Comparison of ENCODE assay signal across 14 mouse cellular contexts in genomic region chr14:76487609-76488008, GRCm38 (mm10).
DNase-seq lines count a peak whose midpoint lies in the region; ATAC-seq and TF ChIP-seq lines count a peak whose summit lies in the region.
"Had no signal": no experiment of that assay in that cellular context is flagged by ENCODE, and none has a peak within 500 bp of the region (broad histone marks: within the 10 kb centered on the region; RNA-seq: fewer than 3 reads in every experiment).

No protein-coding gene starts in this region.

- TF ChIP-seq CTCF in liver, postnatal 0 days (IDR thresholded peaks at IDR 0.05; ENCODE audit: low read depth): no peak

- H3K27me3 ChIP-seq in heart, embryonic 10.5 days (ENCODE audit: insufficient read depth, poor library complexity, severe bottlenecking): no peaks in the 10 kb centered on the region
- no peaks in the 10 kb centered on the region for H3K27me3 ChIP-seq in liver, postnatal 0 days (ENCODE audit: insufficient read depth, low read length)
- no peaks in the 10 kb centered on the region for H3K27me3 ChIP-seq in liver, embryonic 12.5 days (replicated peaks)
- H3K27me3 ChIP-seq in limb, embryonic 10.5 days (ENCODE audit: low read depth, poor library complexity, severe bottlenecking): no peaks in the 10 kb centered on the region
- H3K27me3 ChIP-seq: forebrain, embryonic 12.5 days; lung, embryonic 15.5 days had no signal

- H3K4me1 ChIP-seq in heart, embryonic 10.5 days: peaks cover 25% of the 10 kb centered on the region
- H3K4me1 ChIP-seq in liver, postnatal 0 days (ENCODE audit: insufficient read depth): peaks cover 2% of the 10 kb centered on the region; the same call in 1 of the 2 replicates
- H3K4me1 ChIP-seq in liver, embryonic 12.5 days: peaks cover 7% of the 10 kb centered on the region; the same call in 1 of the 2 replicates
- peaks cover 40% of the 10 kb centered on the region for H3K4me1 ChIP-seq in limb, embryonic 10.5 days

- WGBS in heart, embryonic 10.5 days: 88% methylated on average over 16 of the region's 16 CpGs
- 75% methylated on average over 16 of the region's 16 CpGs for WGBS in liver, postnatal 0 days (ENCODE audit: insufficient replicate concordance)
- 79% methylated on average over 16 of the region's 16 CpGs for WGBS in liver, embryonic 12.5 days (ENCODE audit: insufficient replicate concordance)
- WGBS in limb, embryonic 10.5 days: 81% methylated on average over 16 of the region's 16 CpGs

- H3K9me3 ChIP-seq in heart, embryonic 10.5 days: no peaks in the 10 kb centered on the region
- no peaks in the 10 kb centered on the region for H3K9me3 ChIP-seq in liver, postnatal 0 days (ENCODE audit: low read length)
- no peaks in the 10 kb centered on the region for H3K9me3 ChIP-seq in liver, embryonic 12.5 days (replicated peaks)
- no peaks in the 10 kb centered on the region for H3K9me3 ChIP-seq in limb, embryonic 10.5 days (replicated peaks)
- H3K9me3 ChIP-seq: forebrain, embryonic 12.5 days; lung, embryonic 15.5 days had no signal

- H3K4me3 ChIP-seq in heart, embryonic 10.5 days: no peak overlapping the region
- no peak overlapping the region for H3K4me3 ChIP-seq in liver, postnatal 0 days (ENCODE audit: low read depth, low read length)
- H3K4me3 ChIP-seq in liver, embryonic 12.5 days: no peak overlapping the region
- peak overlapping the region; percentile 25; the same call in 1 of the 2 replicates for H3K4me3 ChIP-seq in limb, embryonic 10.5 days
- H3K4me3 ChIP-seq: forebrain, embryonic 12.5 days; heart, adult 2 months; lung, embryonic 15.5 days had no signal

- no peak for DNase-seq in heart, embryonic 10.5 days (ENCODE audit: low spot score)
- no peak for DNase-seq in heart, adult 9 months (ENCODE audit: low spot score in 2 of 2)
- no peak for DNase-seq in liver, postnatal 0 days
- DNase-seq in R1 (ENCODE audit: low read depth, low spot score): peak; percentile 49
- DNase-seq in limb, embryonic 10.5 days (ENCODE audit: low spot score): no peak
- DNase-seq in left cerebral cortex, adult 18-20 months (ENCODE audit: low spot score in 2 of 2): no peak
- no peak for DNase-seq in retina, embryonic 14.5 days (ENCODE audit: low spot score)
- DNase-seq: heart, adult 2 months; heart, postnatal 4 days; right cerebral cortex, adult 18-20 months; thymus, postnatal 36 days had no signal

- peak overlapping the region; percentile 7; the same call in 1 of the 2 replicates for H3K4me2 ChIP-seq in liver, postnatal 0 days (ENCODE audit: low read depth, low read length)
- no peak overlapping the region for H3K4me2 ChIP-seq in liver, embryonic 12.5 days
- H3K4me2 ChIP-seq: forebrain, embryonic 12.5 days; lung, embryonic 15.5 days had no signal

- no peak for TF ChIP-seq EP300 in liver, postnatal 0 days (IDR thresholded peaks at IDR 0.05; ENCODE audit: low read depth)

- H3K9ac ChIP-seq in liver, postnatal 0 days (replicated peaks): no peak overlapping the region; the same call in 1 of the 2 replicates
- no peak overlapping the region for H3K9ac ChIP-seq in liver, embryonic 12.5 days
- H3K9ac ChIP-seq: forebrain, embryonic 12.5 days; lung, embryonic 15.5 days had no signal

- H3K27ac ChIP-seq in heart, embryonic 10.5 days: peak overlapping the region; percentile 45; the same call in 1 of the 2 replicates
- peak overlapping the region; percentile 12; the same call in 1 of the 2 replicates for H3K27ac ChIP-seq in liver, postnatal 0 days (ENCODE audit: low read depth)
- no peak overlapping the region for H3K27ac ChIP-seq in liver, embryonic 12.5 days
- H3K27ac ChIP-seq in limb, embryonic 10.5 days: peak overlapping the region; percentile 86
- H3K27ac ChIP-seq: heart, adult 2 months; lung, embryonic 15.5 days had no signal

- H3K36me3 ChIP-seq in heart, embryonic 10.5 days: no peaks in the 10 kb centered on the region
- no peaks in the 10 kb centered on the region for H3K36me3 ChIP-seq in liver, postnatal 0 days (replicated peaks; ENCODE audit: insufficient read depth, low read length)
- H3K36me3 ChIP-seq in liver, embryonic 12.5 days: no peaks in the 10 kb centered on the region
- no peaks in the 10 kb centered on the region for H3K36me3 ChIP-seq in limb, embryonic 10.5 days
- H3K36me3 ChIP-seq: forebrain, embryonic 12.5 days; lung, embryonic 15.5 days had no signal

- ATAC-seq in liver, postnatal 0 days: peak; percentile 33; the same call in 1 of the 2 replicates
- ATAC-seq in liver, embryonic 12.5 days: no peak
